Mouse (Mus musculus) left cerebral cortex, postnatal 36 days (tissue): ENCODE data around the gene Eras. TPM values are rescaled to one million over a fixed set of nuclear protein-coding genes. Genes with fewer than 3 reads are reported as not detected.
A peak's percentile ranks its signal among the peaks of the same experiment; 100 is the strongest.

Experiments
- DNase-seq, 2 experiments: peaks; one replicate each; pipeline ENCODE4 v3.0.0; 2021 to 2022; ENCODE audit warnings: low spot score in 2 of 2, mixed read lengths in 1 of 2
- intact Hi-C: fragments of 180-260 bp; cut with DNase I; formaldehyde crosslinking; loops from one replicate; pipeline ENCODE4 v1.15.1; 2025
- total RNA-seq, 2 experiments: library from RNA; stranded (reverse); gene quantifications; 2 replicates each; pipeline ENCODE4 v1.2.3; 2021

Eras gene
- total RNA-seq: not detected

DNA sequence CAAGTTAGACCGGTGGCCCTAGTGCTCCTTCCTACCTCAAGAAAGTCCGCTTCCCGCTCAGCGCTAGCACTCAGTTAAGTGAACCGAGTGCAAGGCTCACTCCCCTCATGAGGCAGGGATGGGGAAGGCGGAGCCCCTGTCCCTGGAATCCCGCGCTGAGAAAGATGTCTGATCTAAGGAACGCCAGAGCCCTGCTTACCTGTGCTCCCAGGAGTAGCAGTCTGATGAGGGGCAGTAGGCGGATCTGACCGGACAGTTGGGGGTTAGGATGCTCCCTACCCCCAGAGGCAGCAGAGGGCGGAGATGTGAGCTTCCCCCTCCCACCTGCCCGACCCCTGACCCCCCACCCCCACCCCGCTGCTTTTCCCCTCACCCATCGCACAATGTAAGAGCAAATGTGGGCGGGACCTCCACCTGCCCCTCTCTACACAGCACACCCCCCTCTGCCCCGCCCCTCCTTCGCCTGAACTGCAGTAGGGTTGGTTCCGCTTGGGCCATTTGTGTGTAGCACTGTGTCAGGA is at the start of gene Eras:
TSS of gene Eras (minus strand) at position 338 of the 521 bp plus-strand sequence.
- intact Hi-C loops: loop anchor here (10.0 kb wide), 1 partner anchor 196 kb away; no protein-coding TSS in a partner anchor

DNA sequence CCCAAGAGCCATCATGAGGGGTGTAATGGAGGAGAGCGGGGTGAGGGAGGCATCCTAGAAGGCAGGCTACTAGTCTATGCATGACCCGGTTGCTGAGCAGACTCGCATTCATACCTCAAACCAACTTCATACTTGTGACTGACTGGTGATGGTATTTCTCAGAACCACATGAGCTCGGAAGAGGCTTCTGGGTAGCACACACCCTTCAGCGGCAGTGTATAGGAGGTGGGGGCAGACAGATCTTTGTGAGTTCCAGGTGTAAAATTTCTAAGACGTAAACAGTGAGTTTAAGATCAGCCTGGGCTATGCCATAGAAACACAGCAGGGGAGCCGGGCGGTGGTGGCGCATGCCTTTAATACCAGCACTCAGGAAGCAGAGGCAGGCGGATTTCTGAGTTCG is 49.5 kb upstream of the Eras start, which contains the start of gene Gata1:
TSS of gene Gata1 (minus strand) at position 180 of the 400 bp plus-strand sequence.
- DNase-seq: no peak
- intact Hi-C loops: no loop called here

More for the DNA sequence above, at the start of gene Eras:
- no peak for DNase-seq

DNA sequence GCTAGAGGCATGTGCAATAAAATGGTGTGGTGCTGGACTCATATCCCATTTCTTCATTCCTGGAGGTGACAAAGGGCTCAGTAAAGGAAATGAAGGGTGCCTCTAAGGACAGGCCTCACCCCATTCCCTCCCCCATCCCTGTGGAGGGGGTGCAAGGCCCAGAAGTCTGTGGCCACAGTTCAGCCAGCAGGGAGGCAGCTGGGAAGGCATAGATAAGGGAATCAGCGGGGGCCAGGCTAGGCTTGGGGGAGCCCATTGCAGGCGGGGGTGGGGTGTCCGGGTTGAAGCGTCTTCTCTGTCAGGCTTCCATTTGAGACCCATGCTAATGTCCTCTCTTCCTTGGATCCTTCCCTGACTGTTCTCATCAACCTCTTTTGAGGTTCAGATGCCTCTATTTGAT is 42.9 kb upstream of the Eras start:
- DNase-seq: no peak
- intact Hi-C loops: no loop called here

DNA sequence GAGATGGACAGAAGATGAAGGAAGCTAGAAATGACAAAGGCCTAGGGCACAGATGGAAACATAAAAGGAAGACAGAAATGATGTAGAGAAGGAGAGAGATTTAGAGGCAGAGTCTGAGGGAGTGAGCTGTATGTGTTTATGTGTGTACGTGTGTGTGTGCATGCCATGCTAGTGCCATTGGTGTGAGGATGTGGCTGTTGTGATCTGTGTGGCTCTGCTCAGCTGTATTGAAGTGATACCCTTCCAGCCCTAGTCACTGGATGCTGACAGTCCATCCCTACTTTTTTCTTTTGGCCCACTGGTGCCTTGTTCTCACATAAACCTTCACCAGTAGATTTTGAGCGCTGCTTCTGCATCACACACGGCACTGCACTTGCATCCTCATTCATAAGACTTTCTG is 40.5 kb upstream of the Eras start:
- intact Hi-C loops: no loop called here
- DNase-seq: no peak

DNA sequence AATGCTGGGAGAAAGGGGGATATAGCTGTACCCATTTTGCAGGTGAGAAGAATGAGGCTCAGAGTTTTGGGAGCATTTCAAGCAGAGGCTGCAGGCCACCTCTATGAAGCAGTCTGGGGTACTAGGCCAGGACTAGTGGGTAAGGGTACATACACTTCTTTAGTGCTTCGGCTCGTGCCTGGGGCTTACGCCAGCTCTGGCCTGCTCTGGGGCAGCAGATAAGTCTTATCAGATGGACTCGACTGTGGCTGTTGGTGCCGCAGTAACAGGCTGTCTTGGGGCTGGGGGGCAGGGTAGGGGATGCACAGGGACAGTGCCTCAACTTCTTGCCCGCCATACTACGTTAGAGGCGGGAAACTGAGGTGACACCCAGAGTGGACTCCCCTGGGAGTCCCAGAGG is 39.8 kb upstream of the Eras start:
- DNase-seq: no peak
- intact Hi-C loops: no loop called here

DNA sequence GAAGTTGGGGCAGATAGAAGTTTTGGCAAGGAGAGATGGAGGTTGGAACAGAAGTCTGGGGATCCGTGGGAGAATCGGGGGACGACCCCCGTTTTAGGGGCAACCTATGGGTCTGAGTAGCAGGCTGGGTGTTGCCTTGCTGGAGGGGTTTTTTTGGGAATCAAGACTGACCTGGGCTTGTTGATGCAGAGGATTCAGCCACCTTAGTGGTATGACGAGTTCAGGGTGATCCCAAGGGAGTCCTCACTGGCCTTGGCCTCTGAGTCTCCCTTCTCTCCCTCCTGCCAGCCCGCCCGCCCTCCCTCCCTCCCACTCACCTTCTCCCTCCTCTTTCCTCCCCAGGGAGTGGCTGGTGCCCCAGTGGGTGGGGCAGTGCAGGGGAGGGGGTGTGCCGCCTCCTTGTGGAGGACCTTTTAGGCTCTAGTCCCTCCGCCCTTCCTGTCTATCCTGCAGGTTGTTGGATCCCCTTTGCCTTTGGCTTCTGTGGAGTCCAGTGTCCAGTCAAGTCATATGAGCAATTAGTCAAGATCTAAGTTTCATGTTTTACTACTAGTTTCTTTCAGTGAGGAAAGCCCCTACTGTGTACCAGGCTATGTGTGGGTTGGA is 39.3 kb upstream of the Eras start:
- no peak for DNase-seq
- intact Hi-C loops: no loop called here

DNA sequence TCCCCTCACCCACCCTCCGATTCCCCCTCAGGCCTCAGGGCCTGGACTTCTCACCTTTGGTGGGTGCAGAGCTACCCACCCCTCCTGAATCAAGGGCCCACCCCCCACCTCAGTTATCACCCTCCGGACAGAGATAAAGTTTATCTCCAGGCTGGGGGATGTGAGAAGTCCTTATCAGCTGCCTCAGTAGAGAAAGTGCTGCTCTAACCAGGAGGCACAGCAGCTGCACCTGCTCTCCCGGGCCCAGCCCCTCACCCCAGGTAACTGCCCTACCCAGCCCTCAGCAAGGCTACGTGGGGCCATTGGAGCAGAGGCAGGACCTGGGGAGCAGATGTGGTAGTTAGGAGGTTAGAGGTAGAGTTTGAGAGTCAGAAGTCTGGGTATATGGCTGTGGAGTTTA is 37.8 kb upstream of the Eras start:
- intact Hi-C loops: no loop called here
- DNase-seq: no peak

DNA sequence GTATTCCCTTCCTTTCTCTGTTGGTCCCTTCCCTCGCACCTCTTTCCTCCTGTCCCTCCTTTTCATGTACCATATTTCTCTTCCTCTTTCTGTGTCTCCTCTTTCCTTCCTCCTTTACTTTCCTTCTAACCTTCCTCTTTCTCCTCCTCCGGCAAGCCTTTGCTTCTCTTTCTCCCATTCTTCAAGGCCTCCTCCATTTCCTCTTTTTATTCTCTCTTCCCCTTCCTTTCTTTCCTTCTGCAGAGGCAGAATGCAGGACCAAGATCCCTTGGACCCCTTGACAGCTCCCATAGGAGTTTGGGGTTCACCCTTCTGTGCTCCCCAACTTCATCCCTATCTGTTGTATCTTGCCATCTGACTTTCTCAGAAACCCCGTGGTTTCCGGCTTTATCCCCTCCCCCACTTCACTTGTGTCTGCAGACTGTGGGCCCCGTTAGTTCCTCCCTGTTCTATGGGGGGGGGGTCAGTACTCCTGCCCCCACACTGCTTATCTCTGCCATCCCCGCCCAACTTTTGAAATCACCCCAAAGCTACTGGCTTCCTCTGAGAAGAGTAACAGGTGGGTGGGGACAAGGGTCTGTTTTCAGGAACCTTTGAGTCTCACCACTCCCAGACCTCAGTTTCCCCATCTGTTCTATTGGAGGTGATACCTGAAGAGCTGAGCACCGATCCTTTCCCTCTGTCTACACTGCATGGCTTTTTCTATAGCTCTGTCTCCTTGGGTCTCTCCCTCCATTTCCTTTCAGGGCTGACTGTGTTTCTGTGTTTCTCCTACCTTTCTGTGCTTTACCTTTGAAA is 35.6 kb upstream of the Eras start:
- intact Hi-C loops: no loop called here
- no peak for DNase-seq

DNA sequence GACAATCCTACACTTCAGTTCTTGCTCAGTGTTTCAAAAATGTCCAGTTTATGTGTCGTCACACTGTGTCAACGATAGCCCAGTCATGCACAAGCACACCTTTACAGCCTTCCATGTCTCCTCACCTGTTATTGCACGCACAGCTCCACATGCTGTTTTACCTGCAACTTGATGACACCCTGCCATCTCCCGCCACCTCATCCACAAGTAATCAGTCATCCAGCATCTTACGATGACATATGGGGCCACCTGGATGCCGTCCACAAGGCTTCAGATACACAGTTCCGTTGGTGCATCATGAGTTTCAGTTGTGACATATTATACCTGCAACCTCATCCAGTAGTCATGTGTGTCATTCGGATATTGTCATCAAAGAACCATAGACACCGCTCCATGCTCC is 30.5 kb upstream of the Eras start:
- DNase-seq: no peak
- intact Hi-C loops: no loop called here

DNA sequence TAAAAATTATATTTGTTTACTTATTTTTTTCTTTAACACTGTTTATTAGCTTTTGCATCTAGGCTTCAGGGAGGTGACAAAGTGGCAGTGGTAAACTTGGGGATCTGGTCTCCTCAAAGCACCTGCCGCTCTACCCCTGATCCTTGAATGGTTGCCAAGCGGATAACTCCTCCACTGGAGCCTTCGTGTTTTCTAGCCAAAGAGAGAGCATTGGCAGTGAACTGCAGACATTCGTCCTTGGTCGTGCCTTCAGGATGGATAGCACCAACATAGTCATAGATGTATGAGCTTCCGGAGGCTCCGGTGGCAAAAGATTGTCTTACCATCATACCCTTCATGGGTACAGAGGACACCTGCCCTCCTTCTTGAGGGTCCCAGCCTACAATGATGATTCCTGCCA is 21.7 kb upstream of the Eras start:
- DNase-seq: no peak
- intact Hi-C loops: no loop called here

DNA sequence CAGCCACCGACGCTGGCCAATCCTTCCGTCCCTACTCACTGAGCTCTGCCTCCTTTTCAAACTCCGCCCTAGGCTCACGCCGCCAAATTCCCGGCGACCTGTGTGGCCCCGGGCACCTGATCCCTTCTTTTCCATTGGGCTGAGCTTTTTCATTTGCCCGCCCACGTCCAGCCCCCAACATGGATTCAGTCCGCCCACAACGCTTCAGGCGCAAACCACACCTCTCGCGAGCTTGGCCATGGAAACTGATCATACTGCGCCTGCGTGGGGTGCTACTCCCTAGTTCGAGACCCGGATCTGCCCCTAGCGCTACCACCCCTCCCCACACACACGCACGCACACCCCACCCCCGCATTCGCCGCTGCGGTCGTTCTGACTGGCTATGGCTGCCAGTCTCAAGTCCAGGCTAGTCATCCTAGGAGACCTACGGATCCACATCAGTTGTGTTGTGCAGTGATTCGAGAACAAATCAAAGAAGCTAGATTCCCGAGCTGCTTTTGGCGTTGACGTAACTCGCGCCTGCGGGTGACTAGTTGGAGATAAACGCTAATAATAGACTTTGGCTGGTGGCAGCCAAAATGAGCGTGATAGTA is 19.6 kb upstream of the Eras start:
- intact Hi-C loops: loop anchor here (5.0 to 10.0 kb wide), 3 partner anchors 67 to 147 kb away; partner anchors contain the start of genes Glod5, Suv39h1 and Was
- DNase-seq: peak; percentile 90

DNA sequence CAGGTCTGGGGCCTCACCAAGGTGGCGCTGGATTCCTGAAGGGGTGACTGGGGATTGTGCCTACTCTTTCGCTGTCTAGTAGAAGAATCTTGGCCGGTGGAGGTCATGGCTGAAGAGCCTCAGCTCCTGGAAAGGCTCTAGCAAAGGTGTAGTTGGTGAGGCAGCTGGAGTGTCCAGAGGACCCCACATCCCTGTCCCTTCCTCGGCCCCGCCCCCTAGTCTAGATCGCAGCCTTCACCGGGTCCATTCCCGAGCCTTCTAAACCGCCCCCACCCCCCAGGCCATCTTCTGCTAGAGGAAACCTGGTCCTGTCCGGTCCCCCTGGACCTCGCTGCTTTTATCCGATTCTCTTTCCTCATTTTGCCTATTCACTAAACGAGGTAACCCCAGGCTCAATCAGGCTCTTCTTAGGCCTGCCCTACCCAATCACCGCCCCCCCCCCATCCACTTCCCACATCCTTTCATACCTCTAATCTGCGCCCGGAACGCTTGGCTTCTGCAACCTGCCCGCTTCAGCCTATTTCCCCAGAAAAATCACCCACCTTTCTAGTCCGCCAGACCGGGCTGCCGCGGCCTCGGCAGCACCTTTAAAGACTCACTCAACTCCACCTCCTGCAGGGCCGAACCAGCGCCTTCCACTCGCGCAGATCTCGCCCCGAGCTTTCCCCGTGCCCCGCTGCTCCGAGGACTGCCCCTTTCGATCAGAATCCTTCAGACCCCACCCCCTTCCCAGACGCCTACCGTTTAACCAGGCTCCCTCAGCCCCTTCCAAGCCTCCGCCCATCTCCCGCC is 18.9 kb upstream of the Eras start, which contains the start of gene Hdac6:
TSS of gene Hdac6 (minus strand) at position 782 of the 792 bp plus-strand sequence.
- intact Hi-C loops: loop anchor here (5.0 to 10.0 kb wide), 3 partner anchors 67 to 147 kb away; partner anchors contain the start of genes Glod5, Suv39h1 and Was

DNA sequence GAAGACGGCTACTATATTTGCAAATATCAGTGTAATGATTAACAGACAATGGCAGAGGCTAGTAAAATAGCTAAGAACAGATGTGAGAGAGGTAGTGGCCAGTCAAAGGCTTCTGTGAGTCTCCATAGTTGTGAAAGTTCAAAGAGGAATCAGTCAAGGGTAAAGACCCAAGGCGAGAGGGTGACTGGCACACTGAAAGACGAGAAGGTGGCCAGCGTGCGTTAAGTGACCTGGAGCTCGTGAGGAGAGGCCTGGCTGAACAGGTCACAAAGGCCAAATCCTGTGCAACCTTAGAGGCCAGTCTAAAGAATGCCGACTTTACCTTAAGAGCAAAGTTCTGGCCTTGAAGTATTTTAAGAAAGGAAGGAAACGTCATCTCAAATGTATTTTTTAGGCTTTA is 17.2 kb upstream of the Eras start:
- DNase-seq: no peak
- intact Hi-C loops: loop anchor here (5.0 to 10.0 kb wide), 3 partner anchors 69 to 149 kb away; partner anchors contain the start of genes Glod5, Suv39h1 and Was

More for the DNA sequence above, 18.9 kb upstream of the Eras start, which contains the start of gene Hdac6:
- no peak for DNase-seq

DNA sequence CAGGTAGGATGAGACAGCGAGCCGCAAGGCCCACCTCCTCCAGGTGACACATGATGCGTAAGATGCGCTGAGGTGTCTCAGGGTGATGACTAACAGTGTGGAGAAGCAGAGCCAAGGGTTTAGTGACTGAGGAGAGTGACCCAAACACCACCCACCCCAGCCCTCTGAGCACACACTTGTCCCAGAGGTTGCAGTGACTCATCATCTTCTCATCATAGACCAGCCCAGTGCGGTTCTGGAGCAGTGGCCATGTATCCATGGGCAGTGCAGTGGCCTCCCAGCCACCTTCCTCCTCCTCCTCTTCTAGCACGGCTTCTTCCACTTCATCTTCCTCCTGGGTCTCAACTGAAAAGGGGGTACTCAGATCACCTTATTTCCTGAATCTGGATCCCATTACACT is 9.3 kb upstream of the Eras start:
- intact Hi-C loops: no loop called here

DNA sequence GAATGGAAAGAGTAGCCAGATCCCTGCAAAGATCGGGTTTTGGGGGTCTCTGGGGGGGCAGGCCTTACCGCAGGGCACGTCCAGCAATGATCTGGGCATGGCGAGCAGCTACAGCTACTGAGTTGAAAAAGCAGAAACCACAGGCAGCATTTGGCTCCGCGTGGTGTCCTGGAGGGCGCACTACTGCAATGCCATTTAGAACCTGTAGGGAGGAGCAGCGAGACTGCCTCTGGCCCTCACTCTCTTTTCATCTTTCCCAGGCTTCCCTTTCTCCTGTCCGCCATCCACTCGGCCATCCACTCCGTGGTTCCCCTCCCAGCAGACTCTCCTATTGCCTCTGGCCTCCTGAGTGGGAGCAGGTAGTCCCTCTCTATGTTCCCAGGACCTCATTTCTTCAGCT is 8.5 kb upstream of the Eras start:
- intact Hi-C loops: no loop called here
- no peak for DNase-seq

More for the DNA sequence above, 9.3 kb upstream of the Eras start:
- no peak for DNase-seq

DNA sequence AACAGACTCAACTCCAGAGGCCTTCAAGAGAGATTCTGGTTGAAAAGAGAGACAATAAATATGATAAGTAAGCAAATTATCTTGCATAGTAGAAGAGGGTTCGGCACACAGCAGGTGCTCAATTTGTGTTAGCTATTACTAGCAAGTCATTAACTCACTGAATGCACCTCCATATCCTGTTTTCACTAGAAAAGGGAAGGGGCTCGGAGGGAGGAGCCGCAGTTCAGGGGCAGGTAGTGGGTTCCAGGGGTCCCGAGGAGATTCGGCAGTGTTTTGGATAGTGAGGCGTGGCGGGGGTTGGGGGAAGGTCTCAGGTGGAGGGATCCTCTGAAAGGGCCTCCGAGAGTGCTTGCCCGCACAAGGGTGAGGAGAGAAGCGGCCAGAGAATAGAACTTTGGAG is 1.3 kb downstream of the Eras start:
- intact Hi-C loops: loop anchor here (10.0 kb wide), 1 partner anchor 198 kb away; no protein-coding TSS in a partner anchor

DNA sequence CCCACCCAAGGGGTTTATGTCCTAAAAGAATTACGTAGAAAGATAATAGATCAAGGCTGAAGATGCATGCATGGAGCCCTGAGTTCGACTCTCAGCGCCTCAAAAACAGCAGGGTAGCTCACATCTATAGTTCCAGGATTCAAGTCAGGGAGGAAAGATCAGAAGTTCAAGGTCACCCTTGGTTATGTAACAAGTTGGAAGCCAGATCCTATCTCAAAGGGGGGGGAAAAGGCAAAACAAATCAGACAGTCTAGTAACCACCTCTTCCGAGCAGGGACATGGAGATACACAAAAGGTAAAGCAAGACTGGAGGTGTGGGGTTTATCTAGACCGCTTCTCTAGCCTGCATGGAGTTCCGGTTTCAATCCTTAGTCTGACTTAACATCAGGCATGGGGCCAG is 2.1 kb downstream of the Eras start:
- no peak for DNase-seq
- intact Hi-C loops: loop anchor here (10.0 kb wide), 1 partner anchor 199 kb away; no protein-coding TSS in a partner anchor

More for the DNA sequence above, 1.3 kb downstream of the Eras start:
- DNase-seq: no peak

DNA sequence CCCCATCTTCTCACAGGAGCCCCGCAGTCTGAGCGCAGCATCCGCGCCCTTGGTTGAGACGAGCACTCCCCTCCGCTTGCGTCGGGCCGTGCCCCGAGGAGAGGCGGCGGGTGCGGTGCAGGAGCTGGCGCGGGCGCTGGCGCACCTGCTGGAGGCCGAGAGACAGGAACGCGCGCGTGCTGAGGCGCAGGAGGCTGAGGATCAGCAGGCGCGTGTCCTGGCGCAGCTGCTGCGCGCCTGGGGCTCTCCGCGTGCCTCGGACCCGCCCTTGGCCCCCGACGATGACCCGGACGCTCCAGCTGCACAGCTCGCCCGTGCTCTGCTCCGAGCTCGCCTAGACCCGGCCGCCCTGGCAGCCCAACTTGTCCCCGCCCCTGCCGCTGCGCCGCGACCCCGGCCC is 6.4 kb downstream of the Eras start:
- DNase-seq: peak; percentile 14 to 19
- intact Hi-C loops: loop anchor here (10.0 kb wide), 1 partner anchor 203 kb away; no protein-coding TSS in a partner anchor
